Mouse (Mus musculus) retina, postnatal 1 day (tissue): ENCODE results near the gene 1700029I15Rik.

ENCODE experiments used
- DNase-seq: peaks from one replicate; pipeline ENCODE4 v3.0.0-alpha.2; 2012

The 1700029I15Rik gene

DNA sequence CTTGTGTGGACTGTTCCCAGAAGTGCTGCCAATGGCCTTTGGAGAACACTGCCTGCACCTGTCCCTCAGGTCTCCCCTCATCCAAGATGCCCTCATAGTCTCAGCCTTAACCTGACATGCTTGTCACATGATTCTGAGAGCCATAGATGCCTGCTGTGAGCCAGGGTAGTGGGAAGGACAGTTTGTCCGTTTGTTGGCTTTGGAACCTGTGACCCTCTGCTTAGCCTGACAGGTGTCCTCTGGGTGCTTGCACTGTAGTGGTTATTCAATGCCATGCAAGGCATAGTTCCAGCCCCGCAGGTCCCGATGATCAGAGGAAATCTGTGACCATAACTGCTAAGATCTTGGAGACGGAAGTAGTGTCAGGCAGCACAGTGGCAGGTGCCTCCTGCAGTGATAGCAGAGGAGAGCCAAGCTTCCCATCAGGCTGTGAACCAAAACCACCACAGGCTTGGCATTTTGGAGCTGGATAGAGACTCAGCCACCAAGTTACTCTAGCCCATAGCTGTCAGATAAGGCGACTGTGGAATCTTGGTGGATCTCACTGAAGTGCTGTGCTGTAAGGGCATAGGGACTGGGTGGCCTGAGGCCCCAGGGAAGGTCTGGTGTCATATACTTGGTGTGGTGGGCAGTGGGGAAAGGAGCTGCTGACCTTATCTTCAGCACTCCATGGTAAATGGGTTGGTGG lies at the start of gene 1700029I15Rik:
Gene 1700029I15Rik, plus strand, starts transcription at position 638 of the 688 bp plus-strand sequence.
- DNase-seq = no peak

DNA sequence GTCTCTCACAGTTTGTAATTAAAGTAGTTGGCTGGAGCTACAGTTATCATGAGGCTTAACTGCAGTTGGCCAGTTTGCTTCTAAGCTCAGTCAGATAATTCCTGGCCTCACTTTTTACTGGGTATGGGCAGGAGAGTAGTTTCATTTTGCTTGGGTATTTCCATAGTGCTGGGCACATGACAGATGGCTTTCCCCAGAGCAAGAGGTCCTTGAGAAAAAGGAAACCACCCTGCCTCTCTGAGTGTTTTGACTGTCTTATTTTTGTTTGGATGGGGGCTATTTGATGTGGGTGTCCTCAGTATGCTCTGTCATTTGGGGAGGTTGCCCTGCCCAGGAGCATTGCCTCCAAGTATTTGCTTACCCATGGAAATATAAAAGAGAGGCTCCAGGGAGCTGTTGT lies 39.9 kb upstream of the 1700029I15Rik start:
- DNase-seq = no peak

DNA sequence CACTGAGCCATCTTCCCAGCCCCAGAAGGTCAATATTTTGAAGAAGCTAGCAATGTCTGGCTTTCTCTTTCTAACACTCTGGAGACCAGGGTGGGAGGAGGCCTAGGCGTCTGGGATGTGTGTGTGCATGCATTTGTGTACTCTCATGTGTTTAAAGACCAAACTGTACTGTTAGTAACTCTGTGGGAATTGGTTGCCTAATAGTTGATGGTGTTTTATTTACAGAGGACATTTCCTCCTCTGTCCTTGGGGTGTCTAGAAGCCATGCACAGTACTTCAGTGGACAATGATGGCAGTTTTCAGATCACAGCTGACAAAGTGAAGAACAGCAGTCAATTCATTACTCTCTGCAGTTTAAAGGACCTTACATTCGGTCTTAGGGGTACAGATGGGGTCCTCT lies 35.1 kb upstream of the 1700029I15Rik start:
- DNase-seq = no peak

DNA sequence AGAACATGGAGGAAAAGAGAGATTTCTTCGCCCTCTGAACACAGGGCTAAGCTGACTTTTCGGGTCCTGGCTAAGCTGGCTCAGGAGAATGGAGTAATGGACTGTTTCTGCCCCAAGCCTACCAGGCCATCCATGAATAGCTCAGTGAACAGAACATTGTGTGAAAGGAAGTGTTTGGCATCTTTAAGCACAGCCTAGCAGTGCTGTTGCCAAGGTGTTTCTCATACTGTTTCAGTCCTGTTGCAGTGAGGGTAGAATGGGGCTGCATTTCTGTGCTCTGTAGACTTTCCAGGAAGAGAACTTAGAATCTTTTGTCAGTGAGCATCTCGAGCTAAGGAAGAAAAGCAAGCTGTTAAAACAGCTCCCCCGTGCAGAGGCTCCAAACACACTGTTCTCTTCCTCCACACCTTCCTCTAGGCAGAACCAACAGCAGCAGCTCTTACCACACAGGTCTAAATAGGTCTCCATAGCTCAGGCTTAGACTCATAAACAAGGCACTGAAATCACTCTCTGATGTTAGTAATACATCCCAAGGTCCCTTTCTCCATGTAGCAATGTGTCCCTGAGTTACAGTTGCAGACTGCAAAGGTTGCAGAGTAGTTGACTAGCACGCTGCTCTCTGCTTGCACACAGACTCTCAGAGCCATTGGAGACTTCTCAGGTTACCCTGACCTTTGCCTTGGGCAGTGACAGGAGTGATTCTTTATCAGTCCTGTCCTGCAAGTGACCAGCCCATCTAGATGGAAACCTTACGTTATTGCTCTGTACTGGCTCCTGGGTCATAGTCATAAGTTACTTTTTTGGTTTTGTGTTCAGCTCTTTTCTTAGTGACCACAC lies 32.5 kb upstream of the 1700029I15Rik start:
- DNase-seq = no peak

DNA sequence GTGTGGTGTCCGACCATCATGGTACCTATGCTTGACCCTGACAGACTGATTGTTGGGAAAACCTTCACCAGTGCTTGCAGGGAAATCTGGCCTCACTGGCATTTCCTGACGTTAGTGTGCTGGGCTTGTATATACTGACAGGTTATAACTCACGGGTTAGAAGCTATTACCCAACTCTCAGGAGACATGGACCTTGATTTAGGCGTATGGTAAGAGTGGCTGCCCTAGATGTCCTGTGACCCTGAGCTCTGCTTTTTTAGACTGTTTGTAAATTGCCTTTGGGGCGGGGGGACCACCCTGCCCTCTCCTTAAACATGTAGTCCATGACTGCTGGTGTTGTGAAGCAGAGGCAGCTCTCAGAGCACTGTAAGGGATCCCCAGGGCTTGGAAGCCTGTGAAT lies 31.7 kb upstream of the 1700029I15Rik start:
- no peak for DNase-seq

DNA sequence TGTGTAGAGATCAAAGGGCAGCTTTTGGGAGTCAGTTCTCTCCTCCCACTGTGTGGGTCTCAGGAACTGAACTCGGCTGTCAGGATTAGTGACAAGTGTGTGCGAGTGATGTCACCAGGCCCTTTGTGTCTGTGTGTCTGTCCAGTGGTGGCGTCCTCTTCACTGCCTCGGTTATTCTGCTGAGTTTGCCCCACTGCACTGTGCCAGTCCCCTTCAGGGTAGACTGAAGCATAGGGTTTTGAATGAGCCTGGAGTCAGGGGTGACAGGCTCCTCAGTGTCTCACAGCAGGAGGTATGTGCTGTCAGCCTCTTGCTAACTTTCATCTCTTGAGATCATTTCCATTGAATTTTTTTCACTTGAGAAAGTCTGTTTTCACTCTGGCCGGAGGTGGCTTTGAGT lies 28.9 kb upstream of the 1700029I15Rik start:
- DNase-seq = no peak

DNA sequence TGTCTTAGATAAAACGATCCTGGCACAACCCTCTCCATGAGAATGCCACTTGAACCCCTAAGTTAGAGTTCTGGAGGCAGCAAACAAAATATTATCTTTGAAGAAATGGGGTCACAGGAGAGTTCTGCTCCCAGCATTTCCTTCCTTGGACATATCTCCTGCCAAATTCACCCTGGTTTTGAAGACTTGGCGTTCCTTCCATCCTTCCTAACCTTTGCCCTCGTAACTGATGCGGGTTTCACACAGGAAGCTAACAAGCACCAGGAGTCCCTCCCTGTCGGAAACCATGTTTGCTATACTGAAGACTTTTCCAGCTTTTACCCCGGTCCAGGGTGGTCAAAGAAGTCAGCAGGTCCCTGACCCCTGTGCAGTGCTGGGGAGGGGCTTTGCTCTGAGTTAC lies 28.1 kb upstream of the 1700029I15Rik start:
- DNase-seq = no peak

DNA sequence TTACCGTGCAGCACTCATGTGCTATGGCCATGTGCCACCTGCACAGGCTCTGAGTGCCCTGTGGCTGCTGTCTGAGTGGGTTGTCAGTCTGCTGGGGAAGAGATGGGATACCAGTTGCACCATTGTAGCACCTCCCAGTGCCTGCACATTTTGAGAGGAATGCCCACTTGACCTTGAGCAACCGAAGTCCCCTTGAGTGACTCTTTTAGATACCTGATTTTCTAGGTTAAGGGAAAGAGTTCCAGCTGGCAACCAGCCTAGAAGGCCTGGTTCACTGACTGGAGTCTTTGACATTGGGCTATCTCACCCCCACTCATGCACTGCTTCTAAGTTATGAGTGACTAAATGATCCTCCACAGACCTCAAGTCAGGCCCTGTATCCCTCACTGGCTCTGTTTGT lies 23.0 kb upstream of the 1700029I15Rik start:
- DNase-seq = no peak

DNA sequence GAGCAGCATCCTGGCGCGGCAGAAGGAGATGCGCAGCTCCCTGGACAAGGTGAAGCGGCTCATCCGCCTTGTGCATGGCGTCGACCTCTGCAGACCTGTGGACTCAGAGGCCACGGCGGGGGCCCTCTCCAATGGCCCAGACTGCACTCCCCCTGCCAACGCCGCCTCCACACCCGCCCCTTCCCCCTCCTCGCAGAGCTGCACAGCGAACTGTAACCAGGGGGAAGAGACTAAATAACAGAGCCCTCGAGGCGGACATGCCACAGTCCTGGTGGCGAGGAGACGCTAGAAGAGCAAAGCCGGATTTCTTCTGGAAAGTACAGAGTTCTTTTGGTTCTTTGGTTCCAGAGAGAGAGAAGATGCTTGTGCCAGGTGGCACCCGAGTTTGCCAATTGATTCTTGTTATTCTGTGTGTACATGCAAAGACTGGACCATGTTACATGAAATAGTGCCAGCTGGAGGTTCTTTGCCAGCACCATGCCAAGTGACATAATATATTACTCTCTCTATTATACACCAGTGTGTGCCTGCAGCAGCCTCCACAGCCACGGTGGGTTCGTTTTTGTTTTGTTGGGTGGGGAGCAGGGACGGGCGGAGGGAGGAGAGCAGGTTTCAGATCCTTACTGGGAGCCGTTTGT lies 22.0 kb upstream of the 1700029I15Rik start:
- no peak for DNase-seq

DNA sequence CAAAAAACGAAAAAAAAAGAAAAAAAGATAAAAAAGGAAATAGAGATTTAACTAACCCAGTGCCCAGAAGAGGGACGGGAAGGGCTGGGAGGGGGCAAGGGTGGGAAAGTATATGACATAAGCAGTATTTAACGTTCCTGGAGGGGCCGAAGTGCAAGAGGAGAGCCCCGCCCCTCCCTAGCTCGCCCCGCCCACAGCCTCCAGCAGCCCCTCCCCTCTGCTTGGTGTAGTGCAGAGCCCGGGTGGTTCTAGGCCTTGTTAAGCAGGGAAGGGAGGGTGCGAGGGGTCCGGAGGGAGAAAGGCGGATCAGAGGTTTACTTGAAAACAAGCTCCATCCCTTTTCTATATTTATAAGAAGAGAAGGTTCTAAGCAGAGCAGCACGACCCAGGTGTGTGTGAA lies 21.4 kb upstream of the 1700029I15Rik start:
- DNase-seq = no peak

DNA sequence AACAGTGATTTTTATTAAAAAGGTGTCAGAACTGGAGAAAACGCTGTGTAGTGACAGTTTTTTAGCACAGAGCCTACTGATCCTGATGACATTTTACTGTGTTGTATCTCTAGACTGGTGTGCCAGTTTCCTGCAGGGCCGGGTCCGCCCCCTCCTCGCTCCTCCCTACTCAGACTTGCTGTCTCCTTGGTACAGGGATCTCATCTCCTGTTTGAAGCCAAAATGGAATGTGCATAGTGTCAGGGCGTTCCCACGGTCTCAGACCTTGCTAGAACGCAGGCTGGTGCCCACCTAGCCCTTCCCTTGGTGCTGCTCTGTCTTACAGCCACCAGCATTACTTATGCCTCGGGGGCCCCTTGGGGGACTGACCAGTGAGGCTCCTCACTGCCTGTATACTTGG lies 20.5 kb upstream of the 1700029I15Rik start:
- DNase-seq = no peak

DNA sequence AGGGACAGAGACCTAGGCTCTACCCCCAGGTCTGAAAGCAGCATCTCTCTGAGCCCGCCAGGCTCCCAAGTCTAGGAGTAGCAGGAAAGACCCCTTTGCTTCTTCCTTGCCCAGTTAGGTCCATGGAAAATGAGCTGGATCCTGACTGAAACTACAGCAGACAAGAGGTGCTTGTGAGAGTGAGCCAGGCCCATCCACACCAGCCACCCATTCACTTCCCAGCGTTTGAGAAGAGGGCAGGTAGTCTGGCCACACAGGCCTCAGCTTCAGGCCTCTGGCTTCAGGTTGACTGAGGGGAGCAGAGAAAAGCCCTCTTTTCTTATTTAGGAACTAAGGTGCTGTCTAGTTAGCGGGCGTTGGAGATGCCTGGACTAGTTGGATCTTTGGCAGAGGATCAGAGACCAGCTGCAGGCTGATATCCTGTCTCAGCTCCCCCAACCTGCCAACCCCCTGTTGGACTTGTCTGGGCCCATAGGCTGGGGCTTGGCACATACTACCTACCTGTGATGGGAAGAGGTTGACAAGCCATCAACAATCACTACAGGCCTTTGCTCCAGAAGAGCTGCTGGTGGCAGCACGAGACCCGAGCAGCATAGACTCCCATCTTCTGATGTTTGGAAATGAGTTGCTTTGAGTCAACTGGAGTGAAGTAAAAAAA lies 19.6 kb upstream of the 1700029I15Rik start:
- no peak for DNase-seq

DNA sequence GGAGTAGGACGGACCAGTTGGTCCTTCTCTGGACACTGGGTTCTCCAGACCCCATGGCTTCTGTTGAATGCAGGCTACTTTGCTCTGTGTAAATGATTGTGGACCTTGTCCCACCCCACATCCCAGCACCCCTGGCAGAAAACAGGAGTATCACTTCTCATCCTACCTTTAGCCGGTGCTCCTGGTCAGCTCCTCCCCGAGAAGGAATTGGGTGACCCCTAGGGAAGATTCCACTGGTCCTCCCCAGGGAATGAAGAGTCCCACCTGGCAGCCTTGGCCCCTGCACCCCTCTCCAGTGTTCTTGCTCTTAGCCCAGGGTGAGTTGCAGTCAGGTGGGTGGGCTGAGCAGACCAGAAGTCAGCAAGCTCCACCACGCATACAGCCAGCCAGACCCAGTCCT lies 18.3 kb upstream of the 1700029I15Rik start:
- no peak for DNase-seq

DNA sequence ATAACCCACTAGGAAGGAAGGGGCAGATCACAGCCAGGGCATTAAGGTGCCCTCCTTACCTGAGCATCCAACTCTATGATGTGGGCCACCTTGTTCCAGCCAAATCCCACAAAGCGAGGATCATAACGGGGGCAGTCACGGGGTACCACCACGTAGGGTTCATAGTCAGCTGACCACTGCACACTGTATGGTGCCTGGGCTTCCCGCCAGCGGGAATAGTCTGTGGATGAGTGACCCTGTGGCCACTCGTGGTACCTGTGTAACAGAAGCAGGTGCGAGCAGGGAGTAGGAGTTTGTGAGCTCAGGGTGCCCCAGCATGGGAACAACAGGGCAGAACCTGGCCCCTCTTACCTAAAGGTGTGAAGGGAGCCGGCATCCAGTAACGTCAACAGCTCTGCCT lies 16.8 kb upstream of the 1700029I15Rik start:
- DNase-seq = no peak

DNA sequence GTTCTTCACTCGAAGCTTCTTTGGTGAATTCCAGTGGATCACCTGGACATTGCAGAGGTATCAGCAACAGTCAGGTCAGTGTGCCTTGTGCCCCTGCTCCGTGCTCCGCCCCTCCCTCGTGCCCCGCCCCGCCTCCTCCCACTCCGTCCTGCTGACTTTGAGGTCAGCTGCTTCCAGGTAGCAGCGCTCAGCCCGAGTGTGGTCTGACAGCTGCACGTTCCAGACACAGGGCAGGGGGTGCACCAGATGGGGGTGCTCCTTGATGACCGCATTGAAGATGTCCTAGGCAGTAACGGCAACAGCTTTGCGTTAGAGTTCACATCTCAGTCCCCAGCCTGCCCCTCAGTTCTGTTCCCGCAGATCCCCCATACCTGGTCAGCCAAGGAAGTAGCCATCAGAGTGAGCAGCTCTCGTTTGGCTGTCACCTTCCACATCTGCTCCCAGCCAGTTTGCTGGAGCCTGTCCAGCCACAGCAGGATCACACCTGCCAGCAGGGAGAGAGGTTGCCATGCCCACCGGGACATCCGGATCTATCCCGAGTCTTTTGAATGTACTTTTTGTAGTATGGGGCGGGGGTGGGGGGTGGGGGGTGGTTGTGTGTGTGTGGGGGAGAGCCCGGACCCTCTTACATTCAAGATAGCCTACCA lies 14.8 kb upstream of the 1700029I15Rik start:
- DNase-seq = no peak

DNA sequence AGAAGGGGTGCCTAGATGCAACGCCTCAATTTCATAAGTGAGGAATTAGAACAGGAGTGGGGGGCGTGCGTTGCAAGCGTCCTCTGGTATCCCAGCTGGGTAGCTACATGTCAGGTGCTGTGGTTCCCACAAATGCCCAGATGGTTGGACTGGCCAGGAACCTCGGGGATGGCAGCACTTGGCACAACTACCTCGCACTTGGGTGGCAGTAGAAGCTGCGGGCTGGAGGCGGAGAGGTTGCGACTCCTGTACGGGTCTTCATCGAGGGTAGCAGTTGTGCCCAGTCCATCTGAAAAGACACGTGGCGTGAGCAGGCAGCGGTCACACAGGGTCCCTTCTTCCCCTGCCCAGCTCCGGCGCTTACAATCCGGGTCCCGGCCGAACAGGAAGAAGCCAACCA lies 12.0 kb upstream of the 1700029I15Rik start:
- DNase-seq = no peak

DNA sequence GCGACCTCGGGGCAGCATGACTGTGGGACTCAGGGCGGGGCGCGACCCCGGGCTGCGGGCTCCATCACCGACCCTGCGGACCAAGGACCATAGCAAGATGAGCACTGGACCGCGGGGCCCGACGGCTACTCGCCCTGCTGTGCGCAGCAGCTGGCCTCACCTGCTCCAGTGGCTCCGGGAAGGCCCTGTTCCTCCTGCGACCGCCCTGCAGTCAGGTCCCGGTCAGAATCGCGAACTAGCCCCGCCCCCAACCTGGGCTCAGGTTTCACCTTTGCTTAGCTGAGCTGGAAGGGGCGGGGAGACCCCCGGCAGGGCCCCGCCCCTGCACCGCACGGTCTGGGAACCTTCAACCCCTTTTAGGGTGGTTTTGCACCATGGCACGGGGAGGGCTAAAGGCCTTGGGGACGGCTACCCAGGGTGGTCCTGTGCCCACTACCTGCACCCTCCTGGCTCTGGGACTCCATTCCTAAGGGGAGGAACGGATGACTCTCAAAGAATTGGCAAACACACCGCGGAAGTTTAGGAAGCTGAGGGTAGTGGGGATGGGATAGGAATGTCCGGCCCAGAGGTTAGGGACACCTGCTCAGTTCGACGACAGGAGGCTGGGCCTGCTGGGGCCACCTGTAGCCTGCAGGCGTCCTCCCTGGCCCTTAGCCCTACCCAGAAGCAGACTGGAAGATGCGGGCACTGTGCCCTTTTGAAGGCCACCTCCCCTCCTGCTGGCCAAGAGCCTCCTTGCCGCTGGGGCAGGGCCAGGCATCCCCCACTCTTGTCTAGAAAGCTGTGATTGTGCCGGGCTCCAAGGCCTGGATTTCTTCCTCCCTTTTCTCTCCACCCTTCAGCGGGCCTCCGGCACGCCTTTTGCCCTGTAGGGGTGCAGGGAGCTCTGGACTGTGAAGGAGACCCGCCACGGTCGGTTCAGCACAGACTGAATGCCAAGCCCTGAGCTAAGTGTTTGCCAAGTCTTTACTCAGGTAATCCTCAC lies 11.2 kb upstream of the 1700029I15Rik start:
- DNase-seq = peak; percentile 48

DNA sequence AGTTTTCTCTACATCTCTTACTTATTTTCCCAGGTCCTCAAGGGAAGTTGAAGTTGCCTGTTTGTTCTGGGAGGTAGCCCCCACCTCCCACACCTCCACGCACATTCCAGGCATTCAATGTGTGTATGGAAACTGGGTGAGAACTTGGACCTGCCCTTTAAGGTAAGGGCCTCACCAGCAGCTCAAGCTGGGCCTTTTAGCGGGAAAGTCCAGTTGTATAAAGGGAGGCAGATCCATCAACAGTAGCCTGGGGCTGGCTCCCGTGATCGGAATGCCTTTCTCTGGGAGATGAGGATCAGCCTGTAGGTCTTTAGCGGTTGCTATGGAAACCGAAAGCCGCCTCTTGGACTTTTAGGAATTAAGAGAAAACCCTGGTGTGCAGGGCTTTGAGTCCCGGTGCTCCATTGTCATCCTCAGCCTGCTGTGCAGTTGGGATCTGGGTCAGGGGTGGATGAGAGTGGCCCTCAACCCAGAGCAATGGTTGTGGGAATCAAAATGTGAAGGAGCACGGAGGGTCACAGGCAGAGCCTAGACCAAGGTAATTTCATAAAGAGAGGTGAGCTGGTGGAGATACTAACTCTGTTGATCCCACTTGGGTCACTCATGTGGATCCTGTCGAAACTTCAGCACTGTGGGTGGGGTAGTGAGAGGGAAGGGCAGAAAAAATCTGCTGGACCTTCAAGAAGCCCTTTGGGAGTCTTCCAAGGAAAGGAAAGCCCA lies 10.2 kb upstream of the 1700029I15Rik start:
- DNase-seq = peak; percentile 38

DNA sequence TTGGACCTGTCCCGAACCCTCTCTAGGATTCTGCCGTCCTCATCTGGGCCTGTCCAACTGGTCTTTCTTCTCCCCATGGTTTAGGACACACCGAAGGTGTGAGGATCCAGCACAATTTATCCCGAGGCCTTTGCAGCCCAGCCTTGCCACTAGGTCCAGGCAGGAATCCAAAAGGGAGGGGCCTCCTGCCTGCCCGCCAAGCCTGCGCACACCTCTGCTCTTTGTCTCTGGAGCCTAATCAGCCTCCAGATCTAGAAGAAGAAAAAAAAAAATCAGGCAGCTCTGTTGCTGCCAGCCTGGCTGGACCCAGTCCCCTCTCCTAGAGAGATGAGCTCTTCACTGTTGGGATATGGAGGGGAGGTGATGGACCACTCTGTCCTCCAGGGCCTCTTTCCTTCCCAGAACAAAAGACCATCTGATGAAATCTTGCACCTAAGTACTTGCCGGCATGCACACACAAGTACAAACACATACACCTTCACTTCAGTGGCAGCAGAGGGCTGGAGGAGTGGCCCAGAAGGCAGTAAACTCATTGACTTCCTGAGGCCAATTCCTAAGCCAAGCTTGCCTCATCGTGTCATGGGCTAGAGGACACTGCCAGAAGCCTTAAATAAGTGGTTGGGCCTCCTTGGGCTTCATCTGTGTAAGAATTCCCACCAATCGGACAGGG lies 9.4 kb upstream of the 1700029I15Rik start:
- DNase-seq = no peak

DNA sequence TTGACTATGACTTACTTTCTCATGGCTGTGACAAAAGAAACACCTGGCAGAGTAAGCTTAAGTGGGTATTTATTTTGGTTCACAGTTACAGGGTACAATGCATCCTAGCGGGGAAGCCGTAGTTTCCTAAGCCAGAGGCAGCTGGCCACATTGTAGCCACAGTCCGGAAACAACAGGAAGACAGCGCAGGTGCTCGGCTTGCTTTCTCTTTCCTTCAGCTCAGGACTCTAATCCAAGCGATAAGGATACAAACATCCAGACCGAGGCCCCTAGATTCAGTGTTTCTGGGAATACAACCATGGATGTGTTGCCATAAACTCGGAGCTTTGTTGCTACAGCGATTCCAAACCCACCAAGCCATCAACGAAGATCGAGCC lies 8.9 kb upstream of the 1700029I15Rik start:
- DNase-seq = no peak
